9 mouse cellular contexts compared by ENCODE assay signal in genomic region chr11:82399621-82400020, GRCm38 (mm10). TPM values are rescaled to one million over a fixed set of nuclear protein-coding genes. Genes with fewer than 3 reads are reported as not detected.
DNase-seq lines count a peak whose midpoint lies in the region; ATAC-seq and TF ChIP-seq lines count a peak whose summit lies in the region.
"Had no signal": no experiment of that assay in that cellular context is flagged by ENCODE, and none has a peak within 500 bp of the region (broad histone marks: within the 10 kb centered on the region; RNA-seq: fewer than 3 reads in every experiment).

No protein-coding gene starts in this region.

- peak; percentile 57 for TF ChIP-seq CTCF in olfactory bulb, adult 2 months (IDR thresholded peaks at IDR 0.05; ENCODE audit: insufficient read depth, low read depth, low read length)

- H3K27ac ChIP-seq in neural tube, embryonic 11.5 days (ENCODE audit: low read depth, low read length) = no peak overlapping the region
- H3K27ac ChIP-seq in olfactory bulb, adult 2 months (ENCODE audit: insufficient read depth, low read depth, low read length) = no peak overlapping the region
- H3K27ac ChIP-seq: neural tube, embryonic 13.5 days had no signal

- no peaks in the 10 kb centered on the region for H3K36me3 ChIP-seq in neural tube, embryonic 11.5 days (ENCODE audit: control insufficient read depth, insufficient read depth, low read length)
- H3K36me3 ChIP-seq: neural tube, embryonic 13.5 days had no signal

- no peak overlapping the region for H3K4me2 ChIP-seq in neural tube, embryonic 11.5 days (ENCODE audit: low read depth)
- H3K4me2 ChIP-seq: neural tube, embryonic 13.5 days had no signal

- H3K4me1 ChIP-seq in neural tube, embryonic 11.5 days (ENCODE audit: control insufficient read depth, insufficient read depth, low read length) = no peaks in the 10 kb centered on the region
- no peaks in the 10 kb centered on the region for H3K4me1 ChIP-seq in olfactory bulb, adult 2 months (ENCODE audit: control insufficient read depth, insufficient read depth, low read length)

- TF ChIP-seq POLR2A in olfactory bulb, adult 2 months (IDR thresholded peaks at IDR 0.05; ENCODE audit: insufficient read depth, low read depth, low read length) = no peak

- peak; percentile 30 to 73 for DNase-seq in heart, adult 18-20 months
- no peak for DNase-seq in heart, adult 11 months
- peak; percentile 53 for DNase-seq in neural tube, embryonic 11.5 days (ENCODE audit: low spot score)
- no peak for DNase-seq in neural tube, embryonic 10.5 days (ENCODE audit: extremely low spot score, low spot score)
- peak; percentile 72 to 83 for DNase-seq in adrenal gland, postnatal 36 days
- DNase-seq in frontal cortex, adult 2 months (ENCODE audit: extremely low spot score in 1 of 2, low spot score in 1 of 2) = no peak

- H3K9me3 ChIP-seq in neural tube, embryonic 11.5 days (ENCODE audit: control insufficient read depth, low read length) = no peaks in the 10 kb centered on the region
- H3K9me3 ChIP-seq: neural tube, embryonic 13.5 days had no signal

- H3K27me3 ChIP-seq in neural tube, embryonic 11.5 days (ENCODE audit: control insufficient read depth, insufficient read depth, low read length) = no peaks in the 10 kb centered on the region

- WGBS in neural tube, embryonic 11.5 days = 20% methylated on average over 3 of the region's 3 CpGs
- 23% methylated on average over 3 of the region's 3 CpGs for WGBS in olfactory bulb, adult 2 months

- H3K9ac ChIP-seq in neural tube, embryonic 11.5 days (ENCODE audit: low read length) = no peak overlapping the region
- H3K9ac ChIP-seq: neural tube, embryonic 13.5 days had no signal

- no peak overlapping the region for H3K4me3 ChIP-seq in neural tube, embryonic 11.5 days (ENCODE audit: low read depth, low read length)
- H3K4me3 ChIP-seq in olfactory bulb, adult 2 months (ENCODE audit: insufficient read depth, low read depth, low read length) = no peak overlapping the region
- H3K4me3 ChIP-seq: neural tube, embryonic 13.5 days had no signal

- no peak for ATAC-seq in neural tube, embryonic 11.5 days (ENCODE audit: insufficient read depth, low FRiP score, low TSS enrichment)
- ATAC-seq in megakaryocyte, adult 5-6 weeks (ENCODE audit: poor library complexity, severe bottlenecking) = no peak

RNA-seq across cellular contexts. Expression of gene Tmem132e, which starts 10.9 kb away (rescaled TPM):
- total RNA-seq in heart, adult 18-20 months (2021) = under 1 TPM; 0.20 to 0.31 TPM
- polyA plus RNA-seq in neural tube, embryonic 11.5 days (2014; fragmentation: Nextera tagmentation; extraction: Ambion mirVana) = 5.4 and 6.4 TPM in 2 replicates
- total RNA-seq in adrenal gland, postnatal 36 days (2021) = under 1 TPM; 0.20 to 0.89 TPM
- not detected in 2 replicates for polyA plus RNA-seq in olfactory bulb, adult 2 months (2012; ENCODE audit: insufficient read depth, insufficient read length, low replicate concordance, missing spikeins)
- total RNA-seq in megakaryocyte, adult 5-6 weeks (2015) = not detected in 2 replicates
- not detected in 2 replicates for total RNA-seq in megakaryocyte, adult 5-6 weeks (2017)
- polyA plus RNA-seq in frontal cortex, adult 2 months (2012; rRNA removed) = 8.6 and 9.9 TPM in 2 replicates

Comparison
In these comparisons a context has a peak if more than half of its experiments do, and no peak if none do; other contexts are left out.
1. DNase-seq: peak in heart, adult 18-20 months (2 of 2), neural tube, embryonic 11.5 days (single experiment) and adrenal gland, postnatal 36 days (2 of 2); none in heart, adult 11 months (single experiment), neural tube, embryonic 10.5 days (single experiment) and frontal cortex, adult 2 months (0 of 2).